Mouse (Mus musculus) liver, embryonic 11.5 days (tissue): ENCODE data around the gene Try4. TPM values are rescaled to one million over a fixed set of nuclear protein-coding genes. Genes with fewer than 3 reads are reported as not detected.
"Not testable (repeated sequence)": the region's sequence is repeated elsewhere in the genome, so short reads cannot be mapped to it uniquely, and the experiment has no call there.

Source experiments
- ATAC-seq: fragments of 200-750 bp; cut with Nextera tagmentation; replicated peaks from 2 replicates; pipeline ENCODE4 v1.8.0; 2017; ENCODE audit warnings: moderate number of reproducible peaks, mild to moderate bottlenecking, moderate TSS enrichment, moderate library complexity; ENCODE audit not compliant: low FRiP score
- DNase-seq: peaks from one replicate; pipeline ENCODE4 v3.0.0-alpha.2; 2017; ENCODE audit warnings: low spot score
- H3K27ac ChIP-seq: fragments of 300-500 bp; sonication (generic); 2 replicates; pipeline ENCODE4 v1.5.1; 2014; ENCODE audit warnings: mild to moderate bottlenecking, low read depth, low read length, control low read depth
- H3K27me3 ChIP-seq: fragments of 300-500 bp; sonication (generic); replicated peaks from 2 replicates; pipeline ENCODE4 v1.6.1; 2014; ENCODE audit warnings: low read length, mixed read lengths; ENCODE audit not compliant: control insufficient read depth, insufficient read depth
- H3K36me3 ChIP-seq: fragments of 300-500 bp; sonication (generic); 2 replicates; pipeline ENCODE4 v1.6.1; 2014; ENCODE audit warnings: mild to moderate bottlenecking, low read length, moderate library complexity, mixed read lengths; ENCODE audit not compliant: control insufficient read depth, insufficient read depth
- H3K4me1 ChIP-seq: fragments of 300-500 bp; sonication (generic); replicated peaks from 2 replicates; pipeline ENCODE4 v1.6.1; 2014; ENCODE audit warnings: low read length, mixed read lengths; ENCODE audit not compliant: control insufficient read depth, insufficient read depth
- H3K4me2 ChIP-seq: fragments of 300-500 bp; sonication (generic); 2 replicates; pipeline ENCODE4 v1.6.1; 2014; ENCODE audit warnings: mild to moderate bottlenecking, control low read depth, moderate library complexity
- H3K4me3 ChIP-seq: fragments of 300-500 bp; sonication (generic); 2 replicates; pipeline ENCODE4 v1.5.1; 2014; ENCODE audit warnings: low read depth, low read length, control low read depth
- H3K9ac ChIP-seq: fragments of 300-500 bp; sonication (generic); 2 replicates; pipeline ENCODE4 v1.6.1; 2014; ENCODE audit warnings: low read depth, low read length, control low read depth
- H3K9me3 ChIP-seq: fragments of 300-500 bp; sonication (generic); 2 replicates; pipeline ENCODE4 v1.6.1; 2016; ENCODE audit warnings: low read length, inconsistent platforms, mixed read lengths; ENCODE audit not compliant: control insufficient read depth
- WGBS: fragments of 180-500 bp; shearing (Covaris S2); extraction: QIAGEN DNeasy Blood & Tissue Kit; methylation state at CpG from one replicate; pipeline ENCODE4 v1.1.7; 2014; 5-methylcytosine and 5-hydroxymethylcytosine counted together
- polyA plus RNA-seq: library from polyadenylated mRNA; unstranded; fragments of >200 nt; fragmentation: Nextera tagmentation; extraction: Ambion mirVana; gene quantifications from 2 replicates; pipeline ENCODE4 v1.2.1, GENCODE M21; 2014

Try4 gene
- polyA plus RNA-seq = not detected in 2 replicates

DNA sequence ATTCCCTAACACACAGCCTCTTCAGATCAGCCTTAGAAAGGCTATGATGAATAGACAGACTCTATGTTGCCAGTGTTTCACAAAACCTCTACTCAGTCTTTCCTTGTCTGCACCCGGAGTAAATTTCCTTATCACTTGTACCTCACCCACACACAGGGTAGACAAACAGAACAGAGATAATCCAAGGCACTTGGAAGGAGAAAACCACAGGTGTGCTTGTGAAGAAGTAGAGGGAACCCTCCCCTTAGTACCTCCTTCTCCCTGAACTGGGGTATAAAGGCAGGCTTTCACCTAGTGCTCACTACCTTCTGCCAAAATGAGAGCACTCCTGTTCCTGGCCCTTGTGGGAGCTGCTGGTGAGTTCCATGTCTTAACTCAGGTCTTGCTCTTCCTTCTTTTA, at the start of gene Try4:
Gene Try4, plus strand, starts transcription at position 301 of the 400 bp plus-strand sequence.
- no peaks in the 10 kb centered on the region for H3K36me3 ChIP-seq
- DNase-seq (no peak), ATAC-seq (no peak)
- H3K4me2 ChIP-seq = no peak within 1 kb of the TSS
- 45% methylated on average over 1 of the region's 1 CpGs for whole genome bisulfite sequencing
- no peak within 1 kb of the TSS for H3K4me3 ChIP-seq
- H3K9me3 ChIP-seq = no peaks in the 10 kb centered on the region
- no peaks in the 10 kb centered on the region for H3K4me1 ChIP-seq
- no peak within 1 kb of the TSS for H3K27ac ChIP-seq
- H3K9ac ChIP-seq = no peak within 1 kb of the TSS
- H3K27me3 ChIP-seq = no peaks in the 10 kb centered on the region

DNA sequence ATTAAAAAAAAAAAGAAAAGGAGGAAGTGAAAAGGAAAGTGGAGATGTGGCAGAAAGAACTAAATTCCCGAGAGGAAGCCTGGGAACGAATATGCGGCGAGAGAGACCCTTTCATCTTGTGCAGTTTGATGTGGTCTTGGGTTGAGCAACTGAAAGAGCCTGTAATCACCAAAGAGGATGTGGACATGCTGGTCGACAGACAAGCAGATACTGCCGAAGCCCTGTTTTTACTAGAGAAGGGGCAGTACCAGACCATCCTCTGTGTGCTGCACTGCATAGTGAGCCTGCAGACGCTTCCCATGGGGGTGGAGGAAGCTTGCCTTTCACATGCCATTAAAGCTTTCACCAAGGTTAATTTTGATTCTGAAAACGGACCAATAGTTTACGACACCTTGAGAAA, 48.8 kb upstream of the Try4 start:
- H3K4me2 ChIP-seq, H3K9me3 ChIP-seq, ATAC-seq, H3K27me3 ChIP-seq, H3K9ac ChIP-seq, H3K4me3 ChIP-seq, DNase-seq, H3K36me3 ChIP-seq, H3K4me1 ChIP-seq, H3K27ac ChIP-seq: not testable (repeated sequence)
- 80% methylated on average over 9 of the region's 9 CpGs for WGBS

DNA sequence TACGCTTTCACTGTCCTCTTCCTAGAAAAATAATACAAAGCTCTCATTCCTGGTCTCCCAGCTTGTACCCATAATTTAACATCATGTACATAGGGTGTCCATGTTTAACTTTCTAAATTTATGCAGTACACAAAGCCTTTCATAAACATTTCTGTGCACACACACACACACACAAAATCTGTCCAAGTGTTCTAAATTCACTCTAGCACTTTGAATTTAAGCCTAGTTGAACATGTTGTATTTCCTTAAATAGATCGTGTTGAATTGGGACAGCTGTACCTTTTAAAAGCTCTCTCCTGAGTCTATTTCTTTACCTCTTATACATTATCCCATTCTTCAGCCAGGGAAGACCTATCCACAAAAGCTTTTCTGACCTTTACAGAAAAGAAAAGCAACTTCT, 45.6 kb upstream of the Try4 start:
- H3K27me3 ChIP-seq = no peaks in the 10 kb centered on the region
- no peak overlapping the region for H3K9ac ChIP-seq
- H3K4me3 ChIP-seq = no peak overlapping the region
- no peaks in the 10 kb centered on the region for H3K36me3 ChIP-seq
- DNase-seq (no peak), ATAC-seq (no peak)
- H3K4me1 ChIP-seq = no peaks in the 10 kb centered on the region
- H3K27ac ChIP-seq = no peak overlapping the region
- no peaks in the 10 kb centered on the region for H3K9me3 ChIP-seq
- H3K4me2 ChIP-seq = no peak overlapping the region
- WGBS = 73% methylated on average over 2 of the region's 2 CpGs

DNA sequence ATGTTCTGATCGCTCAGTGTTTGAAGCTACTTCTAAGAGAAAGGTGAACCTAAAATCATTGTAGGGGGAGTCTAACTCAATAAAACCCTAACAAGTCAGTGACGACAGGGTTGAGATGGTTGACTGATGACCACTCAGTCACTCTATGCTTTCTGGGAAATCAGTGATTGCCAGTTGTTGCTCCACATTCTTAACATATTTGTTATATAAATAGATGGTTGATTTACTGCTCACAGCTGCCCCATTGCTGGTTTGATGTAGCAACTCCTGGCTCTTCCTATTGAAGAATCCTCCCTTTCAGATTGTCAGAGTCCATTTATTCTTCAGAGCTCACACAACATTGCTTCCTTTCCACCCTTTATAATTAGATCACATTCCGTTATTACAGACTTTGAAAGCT, 44.6 kb upstream of the Try4 start:
- Histone ChIP-seq H3K9ac (no peak overlapping the region), H3K4me2 (no peak overlapping the region), H3K4me1 (no peaks in the 10 kb centered on the region), H3K4me3 (no peak overlapping the region), H3K27ac (no peak overlapping the region), H3K36me3 (no peaks in the 10 kb centered on the region), H3K27me3 (no peaks in the 10 kb centered on the region), H3K9me3 (no peaks in the 10 kb centered on the region)
- DNase-seq (no peak), ATAC-seq (no peak)
- WGBS = 85% methylated on average over 3 of the region's 3 CpGs

DNA sequence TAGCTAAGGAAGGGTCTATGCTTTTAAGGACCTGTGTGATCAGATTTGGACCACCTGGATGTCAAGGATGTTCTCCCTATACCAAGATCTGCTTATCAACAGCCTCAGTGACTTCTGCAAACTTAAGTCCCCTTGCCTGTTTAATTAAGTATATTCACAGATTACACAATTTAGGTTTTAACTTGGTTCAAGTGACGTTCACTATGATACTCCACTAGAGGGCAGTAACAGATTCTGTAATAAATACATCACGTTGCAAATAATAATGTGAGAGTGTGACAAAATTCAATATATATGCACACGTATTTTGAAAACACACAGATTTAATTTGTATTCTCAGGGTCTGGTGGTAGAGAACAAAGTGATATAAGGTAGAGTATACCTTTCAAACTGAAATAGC, 39.3 kb upstream of the Try4 start:
- Histone ChIP-seq H3K4me2 (no peak overlapping the region), H3K9ac (no peak overlapping the region), H3K27ac (no peak overlapping the region), H3K9me3 (no peaks in the 10 kb centered on the region), H3K27me3 (no peaks in the 10 kb centered on the region), H3K4me1 (no peaks in the 10 kb centered on the region), H3K4me3 (no peak overlapping the region), H3K36me3 (no peaks in the 10 kb centered on the region)
- WGBS = 37% methylated on average over 3 of the region's 3 CpGs
- no peak for ATAC-seq
- DNase-seq = no peak

DNA sequence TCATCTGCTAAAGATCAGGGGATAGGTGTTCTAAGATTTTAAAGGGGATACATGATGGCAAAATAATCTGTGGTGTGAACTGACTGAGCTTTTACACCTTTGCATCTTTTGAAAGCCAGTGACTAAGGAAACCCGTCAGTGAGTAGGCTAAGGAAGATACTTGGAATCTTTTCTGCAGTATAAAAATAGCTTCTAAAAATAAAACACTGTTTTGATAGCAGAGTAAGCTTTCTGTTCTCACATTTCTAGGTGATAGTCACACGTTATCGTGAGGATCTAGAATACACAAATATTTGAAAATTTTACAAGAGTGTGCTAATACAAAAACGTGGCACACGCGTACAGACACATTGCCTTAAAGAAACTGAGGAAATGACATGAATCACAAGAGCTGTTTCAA, 35.9 kb upstream of the Try4 start:
- ATAC-seq = no peak
- Histone ChIP-seq H3K4me3 (no peak overlapping the region), H3K9ac (no peak overlapping the region), H3K36me3 (no peaks in the 10 kb centered on the region), H3K27ac (no peak overlapping the region), H3K4me1 (no peaks in the 10 kb centered on the region), H3K9me3 (no peaks in the 10 kb centered on the region), H3K4me2 (no peak overlapping the region), H3K27me3 (no peaks in the 10 kb centered on the region)
- DNase-seq = no peak
- WGBS = 85% methylated on average over 6 of the region's 6 CpGs

DNA sequence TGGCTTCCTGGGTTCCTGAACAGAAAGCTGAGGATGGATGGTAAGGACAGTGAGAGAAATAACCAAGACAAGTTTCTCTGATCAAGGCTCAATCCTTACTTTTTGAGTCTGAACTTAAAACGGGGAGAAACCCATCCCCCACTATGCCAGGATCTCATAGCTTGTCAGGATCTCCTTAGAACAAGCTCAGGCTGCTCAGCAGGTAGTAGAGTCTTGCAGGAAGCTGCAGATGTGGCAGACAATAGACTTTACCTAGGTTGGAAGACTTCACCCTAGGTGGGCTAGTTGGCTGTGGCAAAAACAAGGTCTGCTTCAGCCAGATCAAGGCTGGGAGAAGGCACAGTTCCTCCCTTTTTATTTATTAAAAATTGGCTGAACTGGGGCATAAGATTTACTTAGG, 3.8 kb upstream of the Try4 start:
- ATAC-seq (no peak), DNase-seq (no peak)
- Histone ChIP-seq H3K9ac (no peak overlapping the region), H3K36me3 (no peaks in the 10 kb centered on the region), H3K4me3 (no peak overlapping the region), H3K27ac (no peak overlapping the region), H3K4me1 (no peaks in the 10 kb centered on the region), H3K27me3 (no peaks in the 10 kb centered on the region), H3K4me2 (no peak overlapping the region), H3K9me3 (no peaks in the 10 kb centered on the region)
- 24% methylated on average over 1 of the region's 1 CpGs for WGBS

DNA sequence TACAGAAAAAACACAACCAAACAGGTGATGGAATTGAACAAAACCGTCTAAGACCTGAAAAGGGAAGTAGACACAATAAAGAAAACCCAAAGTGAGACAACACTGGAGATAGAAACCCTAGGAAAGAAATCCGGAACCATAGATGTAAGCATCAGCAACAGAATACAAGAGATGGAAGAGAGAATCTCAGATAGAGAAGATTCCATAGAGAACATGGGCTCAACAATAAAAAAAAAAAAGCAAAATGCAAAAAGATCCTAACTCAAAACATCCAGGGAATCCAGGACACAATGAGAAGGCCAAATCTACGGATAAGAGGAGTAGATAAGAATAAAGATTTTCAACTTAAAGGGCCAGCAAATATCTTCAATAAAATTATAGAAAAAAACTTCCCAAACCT, 14.7 kb downstream of the Try4 start, which contains the start of gene Try5:
Gene Try5, minus strand, starts transcription at position 101 of the 400 bp plus-strand sequence.
- not testable (repeated sequence) for ATAC-seq, H3K9ac ChIP-seq, H3K9me3 ChIP-seq, DNase-seq, H3K4me1 ChIP-seq, H3K36me3 ChIP-seq, H3K27ac ChIP-seq, H3K27me3 ChIP-seq, H3K4me2 ChIP-seq, H3K4me3 ChIP-seq
- 66% methylated on average over 3 of the region's 3 CpGs for WGBS

DNA sequence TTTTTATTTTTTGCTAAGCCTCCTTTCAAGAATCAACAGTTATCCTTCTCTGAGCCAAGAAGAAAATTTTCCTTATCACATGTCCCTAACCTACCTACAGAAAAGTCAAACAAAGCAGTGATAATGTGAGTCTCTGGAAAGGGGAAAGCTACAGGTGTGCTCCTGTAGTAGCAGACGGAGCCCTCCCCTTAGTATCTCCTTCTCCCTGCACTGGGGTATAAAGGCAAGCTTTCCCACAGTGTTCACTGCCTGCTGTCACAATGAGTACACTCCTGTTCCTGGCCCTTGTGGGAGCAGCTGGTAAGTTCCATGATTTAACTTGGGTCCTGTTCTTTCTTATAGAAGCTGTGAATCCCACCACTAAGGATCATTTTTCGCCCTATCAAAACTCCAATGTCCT, 51.9 kb downstream of the Try4 start, which contains the start of gene Try10:
Gene Try10, plus strand, starts transcription at position 174 of the 400 bp plus-strand sequence.
- WGBS = 76% methylated on average over 2 of the region's 2 CpGs
- no peaks in the 10 kb centered on the region for H3K36me3 ChIP-seq

More for the DNA sequence above, 51.9 kb downstream of the Try4 start, which contains the start of gene Try10:
- H3K9ac ChIP-seq = no peak within 1 kb of the TSS
- no peak for ATAC-seq
- H3K4me1 ChIP-seq = no peaks in the 10 kb centered on the region
- no peaks in the 10 kb centered on the region for H3K9me3 ChIP-seq
- no peak within 1 kb of the TSS for H3K27ac ChIP-seq
- no peak within 1 kb of the TSS for H3K4me3 ChIP-seq
- no peak within 1 kb of the TSS for H3K4me2 ChIP-seq
- no peaks in the 10 kb centered on the region for H3K27me3 ChIP-seq
- DNase-seq = no peak
